Mouse (Mus musculus): Measurements from ENCODE around the gene Olfr1315-ps1. TPM values are rescaled to one million over a fixed set of nuclear protein-coding genes. Genes with fewer than 3 reads are reported as not detected.

The Olfr1315-ps1 gene
- total RNA-seq (2014; fragmentation: Nextera tagmentation) (not detected in 2 replicates), total RNA-seq (2017) (not detected in 2 replicates)

DNA sequence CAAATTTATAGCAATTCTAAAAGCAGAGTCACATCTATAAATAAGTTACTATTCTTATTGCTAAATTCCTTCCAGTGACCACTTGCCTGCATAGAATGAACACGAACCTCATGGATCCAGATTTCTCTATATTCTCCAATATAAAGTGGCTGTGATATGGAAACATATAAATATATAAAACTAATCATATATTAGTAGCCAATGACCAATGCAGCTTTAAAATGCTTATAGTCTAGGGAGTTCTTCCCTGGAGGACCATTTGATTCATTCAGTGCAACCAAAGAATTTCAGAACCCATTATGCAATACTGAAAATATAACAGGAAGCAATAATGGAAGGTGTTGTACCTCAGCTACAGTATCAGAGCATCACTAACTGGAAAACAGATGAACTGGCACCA, at the start of gene Olfr1315-ps1:
Gene Olfr1315-ps1, minus strand, starts transcription at position 101 of the 400 bp plus-strand sequence.
- ATAC-seq (replicated peaks; ENCODE audit: poor library complexity, severe bottlenecking): no peak

DNA sequence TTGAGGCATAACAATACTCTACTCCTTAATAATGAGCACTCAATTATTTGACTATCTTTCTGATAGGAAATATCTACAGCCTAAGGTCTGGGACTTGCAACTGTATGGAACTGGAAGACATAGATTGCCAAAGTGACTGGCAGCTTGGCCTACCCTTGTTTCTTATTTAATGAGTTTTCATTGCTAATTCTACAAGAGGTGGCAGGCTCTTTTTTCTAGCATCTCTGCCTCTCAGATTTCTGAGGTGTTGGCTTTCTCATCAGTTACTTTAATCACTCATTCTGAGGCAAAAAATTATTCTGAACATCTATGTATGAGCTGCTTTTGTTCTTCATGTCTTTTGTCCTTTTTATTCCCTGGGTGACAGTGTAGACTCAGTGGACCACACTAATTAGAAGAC, 38.7 kb upstream of the Olfr1315-ps1 start, which contains the start of gene Olfr1318:
Gene Olfr1318, plus strand, starts transcription at position 301 of the 400 bp plus-strand sequence.
- ATAC-seq (replicated peaks; ENCODE audit: poor library complexity, severe bottlenecking): no peak

DNA sequence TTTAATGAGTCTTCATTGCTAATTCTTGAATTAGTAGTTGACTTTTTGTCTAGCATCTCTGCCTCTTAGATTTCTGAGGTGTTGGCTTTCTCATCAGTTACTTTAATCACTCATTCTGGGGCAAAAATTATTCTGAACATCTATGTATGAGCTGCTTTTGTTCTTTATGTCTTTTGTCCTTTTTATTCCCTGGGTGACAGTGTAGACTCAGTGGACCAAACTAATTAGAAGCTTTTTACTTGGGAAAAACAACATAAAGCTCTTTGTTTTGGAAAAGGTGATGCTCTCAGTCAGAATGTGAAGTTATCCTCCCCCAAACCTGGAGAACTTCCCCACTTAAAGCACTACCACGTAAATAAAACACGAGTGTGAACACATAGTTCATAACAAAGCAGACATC, 24.8 kb upstream of the Olfr1315-ps1 start, which contains the start of gene Olfr1317:
Gene Olfr1317, plus strand, starts transcription at position 301 of the 400 bp plus-strand sequence.
- no peak for ATAC-seq (replicated peaks; ENCODE audit: poor library complexity, severe bottlenecking)

DNA sequence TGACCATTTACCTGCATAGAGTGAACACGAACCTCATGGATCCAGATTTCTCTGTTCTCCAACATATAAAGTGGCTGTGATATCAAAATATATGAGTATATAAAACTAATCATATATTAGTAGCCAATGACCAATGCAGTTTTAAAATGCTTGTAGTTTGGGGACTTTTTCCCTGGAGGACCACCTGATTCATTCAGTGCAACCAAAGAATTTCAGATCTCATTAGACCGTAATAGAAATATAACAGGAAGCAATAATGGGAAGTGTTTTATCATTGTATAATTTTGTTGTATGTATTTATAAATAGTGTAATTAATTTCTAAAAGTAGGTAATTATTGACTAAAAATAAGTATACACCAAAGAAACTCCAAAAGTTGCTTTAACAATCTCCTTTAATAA, 19.6 kb upstream of the Olfr1315-ps1 start, which contains the start of gene Olfr1316:
Gene Olfr1316, minus strand, starts transcription at position 101 of the 400 bp plus-strand sequence.
- ATAC-seq (replicated peaks; ENCODE audit: poor library complexity, severe bottlenecking): no peak

DNA sequence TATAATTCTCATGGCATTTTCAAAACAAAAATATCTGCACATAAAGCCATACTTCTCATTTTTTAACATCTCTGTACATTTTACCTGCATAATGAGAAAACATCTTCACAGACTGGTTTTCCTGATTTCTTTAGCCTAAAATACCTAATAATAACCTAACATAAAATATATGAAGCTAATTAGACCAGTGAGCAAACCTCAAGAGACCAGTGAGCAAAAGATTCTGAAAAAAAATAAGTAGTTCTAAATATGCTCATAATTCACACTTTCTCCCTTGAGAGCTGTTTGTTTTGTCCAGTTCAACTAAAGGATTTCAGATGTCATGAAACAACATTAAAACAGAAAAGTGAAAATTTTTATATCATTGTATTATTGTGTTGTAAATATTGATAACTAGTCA, 18.6 kb downstream of the Olfr1315-ps1 start, which contains the start of gene Olfr1314:
Gene Olfr1314, minus strand, starts transcription at position 101 of the 400 bp plus-strand sequence.
- ATAC-seq (replicated peaks; ENCODE audit: poor library complexity, severe bottlenecking): no peak

DNA sequence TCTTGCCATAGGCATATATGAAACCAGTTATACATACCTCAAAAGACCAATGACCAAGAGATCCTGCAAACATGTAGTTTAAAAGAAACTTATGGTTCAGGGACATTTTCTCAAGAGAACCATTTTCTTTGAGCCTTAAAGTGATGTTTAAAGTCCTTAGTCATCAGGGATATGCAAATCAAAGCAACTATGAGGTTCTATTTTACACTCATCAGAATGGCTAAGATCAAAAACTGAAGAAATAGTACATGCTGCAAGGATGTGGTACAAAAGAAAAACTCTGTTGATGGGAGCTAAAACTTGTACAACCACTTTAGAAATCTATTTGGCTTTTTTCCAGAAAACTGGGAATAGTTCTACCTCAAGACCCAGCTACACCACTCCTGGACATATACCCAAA, 37.5 kb downstream of the Olfr1315-ps1 start, which contains the start of gene Olfr1313:
Gene Olfr1313, minus strand, starts transcription at position 101 of the 400 bp plus-strand sequence.
- no peak for ATAC-seq (replicated peaks; ENCODE audit: poor library complexity, severe bottlenecking)

Other genes with a start within 250 kb of the Olfr1315-ps1 start
- gene Olfr1305, start 238.3 kb downstream of the Olfr1315-ps1 start, total RNA-seq (2014; fragmentation: Nextera tagmentation): not detected in 2 replicates
- not detected in 2 replicates for gene Olfr1305, start 238.3 kb downstream of the Olfr1315-ps1 start, total RNA-seq (2017)
- gene Olfr1306, start 199.2 kb downstream of the Olfr1315-ps1 start, total RNA-seq (2014; fragmentation: Nextera tagmentation): not detected in 2 replicates
- not detected in 2 replicates for gene Olfr1306, start 199.2 kb downstream of the Olfr1315-ps1 start, total RNA-seq (2017)
- gene Olfr1307, start 166.0 kb downstream of the Olfr1315-ps1 start, total RNA-seq (2014; fragmentation: Nextera tagmentation): not detected in 2 replicates
- gene Olfr1307, start 166.0 kb downstream of the Olfr1315-ps1 start, total RNA-seq (2017): not detected in 2 replicates
- not detected in 2 replicates for gene Olfr1308, start 150.5 kb downstream of the Olfr1315-ps1 start, total RNA-seq (2014; fragmentation: Nextera tagmentation)
- not detected in 2 replicates for gene Olfr1308, start 150.5 kb downstream of the Olfr1315-ps1 start, total RNA-seq (2017)
- gene Olfr1309, start 125.2 kb downstream of the Olfr1315-ps1 start, total RNA-seq (2014; fragmentation: Nextera tagmentation): not detected in 2 replicates
- not detected in 2 replicates for gene Olfr1309, start 125.2 kb downstream of the Olfr1315-ps1 start, total RNA-seq (2017)
- not detected in 2 replicates for gene Olfr1310, start 102.7 kb downstream of the Olfr1315-ps1 start, total RNA-seq (2014; fragmentation: Nextera tagmentation)
- gene Olfr1310, start 102.7 kb downstream of the Olfr1315-ps1 start, total RNA-seq (2017): not detected in 2 replicates
- not detected in 2 replicates for gene Olfr1311, start 91.0 kb downstream of the Olfr1315-ps1 start, total RNA-seq (2014; fragmentation: Nextera tagmentation)
- not detected in 2 replicates for gene Olfr1311, start 91.0 kb downstream of the Olfr1315-ps1 start, total RNA-seq (2017)
- gene Olfr1312, start 65.2 kb downstream of the Olfr1315-ps1 start, total RNA-seq (2014; fragmentation: Nextera tagmentation): not detected in 2 replicates
- not detected in 2 replicates for gene Olfr1312, start 65.2 kb downstream of the Olfr1315-ps1 start, total RNA-seq (2017)
- not detected in 2 replicates for gene Olfr1313, start 37.6 kb downstream of the Olfr1315-ps1 start, total RNA-seq (2014; fragmentation: Nextera tagmentation)
- gene Olfr1313, start 37.6 kb downstream of the Olfr1315-ps1 start, total RNA-seq (2017): not detected in 2 replicates
- not detected in 2 replicates for gene Olfr1314, start 18.7 kb downstream of the Olfr1315-ps1 start, total RNA-seq (2014; fragmentation: Nextera tagmentation)
- gene Olfr1314, start 18.7 kb downstream of the Olfr1315-ps1 start, total RNA-seq (2017): not detected in 2 replicates
- gene Olfr1316, start 19.5 kb upstream of the Olfr1315-ps1 start, total RNA-seq (2014; fragmentation: Nextera tagmentation): not detected in 2 replicates
- gene Olfr1316, start 19.5 kb upstream of the Olfr1315-ps1 start, total RNA-seq (2017): not detected in 2 replicates
- gene Olfr1317, start 24.9 kb upstream of the Olfr1315-ps1 start, total RNA-seq (2014; fragmentation: Nextera tagmentation): not detected in 2 replicates
- not detected in 2 replicates for gene Olfr1317, start 24.9 kb upstream of the Olfr1315-ps1 start, total RNA-seq (2017)
- not detected in 2 replicates for gene Olfr1318, start 38.8 kb upstream of the Olfr1315-ps1 start, total RNA-seq (2014; fragmentation: Nextera tagmentation)
- not detected in 2 replicates for gene Olfr1318, start 38.8 kb upstream of the Olfr1315-ps1 start, total RNA-seq (2017)
- gene Lpcat4, start 124.0 kb upstream of the Olfr1315-ps1 start, total RNA-seq (2014; fragmentation: Nextera tagmentation): 17.3 and 26.8 TPM in 2 replicates
- 7.7 and 10.6 TPM in 2 replicates for gene Lpcat4, start 124.0 kb upstream of the Olfr1315-ps1 start, total RNA-seq (2017)
- gene Nutm1, start 143.9 kb upstream of the Olfr1315-ps1 start, total RNA-seq (2014; fragmentation: Nextera tagmentation): not detected in 2 replicates
- gene Nutm1, start 143.9 kb upstream of the Olfr1315-ps1 start, total RNA-seq (2017): not detected in 2 replicates
- 139 and 177 TPM in 2 replicates for gene Nop10, start 146.5 kb upstream of the Olfr1315-ps1 start, total RNA-seq (2014; fragmentation: Nextera tagmentation)
- 220 and 244 TPM in 2 replicates for gene Nop10, start 146.5 kb upstream of the Olfr1315-ps1 start, total RNA-seq (2017)
- 57.3 and 62.2 TPM in 2 replicates for gene Slc12a6, start 150.4 kb upstream of the Olfr1315-ps1 start, total RNA-seq (2014; fragmentation: Nextera tagmentation)
- gene Slc12a6, start 150.4 kb upstream of the Olfr1315-ps1 start, total RNA-seq (2017): 51.3 and 51.8 TPM in 2 replicates
- gene Gm21985, start 150.9 kb upstream of the Olfr1315-ps1 start, total RNA-seq (2014; fragmentation: Nextera tagmentation): 0.75 TPM in 1 of 2 replicates, not detected in the other
- 0.36 TPM in 1 of 2 replicates, not detected in the other for gene Gm21985, start 150.9 kb upstream of the Olfr1315-ps1 start, total RNA-seq (2017)